Mouse (Mus musculus) brain, embryonic 14.5 days (tissue): ENCODE data around the gene Flrt3.
A peak's percentile ranks its signal among the peaks of the same experiment; 100 is the strongest.

ENCODE experiments used
- CTCF ChIP-seq: fragments of 200-500 bp; IDR thresholded peaks from 2 replicates; pipeline ENCODE4 v1.5.1; 2012; ENCODE audit warnings: inconsistent platforms, mild to moderate bottlenecking, moderate library complexity, borderline replicate concordance; ENCODE audit not compliant: insufficient read depth, insufficient read length; ENCODE audit errors: extremely low read depth
- POLR2A ChIP-seq: fragments of 200-500 bp; IDR thresholded peaks from 2 replicates; pipeline ENCODE4 v1.6.1; 2012; ENCODE audit warnings: mild to moderate bottlenecking, inconsistent platforms, borderline replicate concordance; ENCODE audit not compliant: poor library complexity, insufficient read depth, insufficient read length, severe bottlenecking; ENCODE audit errors: extremely low read depth

DNA sequence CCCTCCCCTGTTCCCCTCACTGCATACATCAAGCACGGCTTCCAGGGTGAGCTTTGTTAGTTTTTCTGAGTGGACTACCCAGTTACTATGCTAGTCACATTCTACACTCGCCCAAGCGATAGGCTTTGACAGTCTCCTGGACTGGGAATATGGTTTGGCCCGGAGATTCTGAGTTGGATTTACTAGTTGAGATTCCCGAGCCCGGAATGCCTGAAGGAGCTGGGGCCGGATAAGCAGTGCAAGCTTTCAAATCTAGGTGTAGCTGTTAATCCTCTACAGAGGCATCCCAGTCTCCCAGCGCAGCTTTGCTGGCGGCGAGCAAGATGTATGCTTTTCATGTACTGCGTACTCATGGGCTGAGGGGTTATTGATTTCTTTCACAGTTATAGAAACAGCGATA is 812 bp downstream of the Flrt3 start:
- peak; percentile 4; the same call in 1 of the 2 replicates for TF ChIP-seq CTCF
- no peak for TF ChIP-seq POLR2A
